Mouse (Mus musculus) hindbrain, postnatal 0 days (tissue): ENCODE results near the gene Marveld1. TPM values are rescaled to one million over a fixed set of nuclear protein-coding genes. Genes with fewer than 3 reads are reported as not detected.

Source experiments
- ATAC-seq: fragments of 200-750 bp; cut with Nextera tagmentation; 2 replicates; pipeline ENCODE4 v1.8.0; 2017; ENCODE audit warnings: mild to moderate bottlenecking, moderate TSS enrichment, moderate library complexity
- DNase-seq: peaks from one replicate; pipeline ENCODE4 v3.0.0-alpha.2; 2015; ENCODE audit warnings: low spot score
- H3K27ac ChIP-seq: fragments of 300-500 bp; sonication (generic); 2 replicates; pipeline ENCODE4 v1.5.1; 2014; ENCODE audit warnings: mild to moderate bottlenecking
- H3K27me3 ChIP-seq: fragments of 300-500 bp; sonication (generic); 2 replicates; pipeline ENCODE4 v1.6.1; 2014; ENCODE audit warnings: low read length, mixed read lengths; ENCODE audit not compliant: insufficient read depth
- H3K36me3 ChIP-seq: fragments of 300-500 bp; sonication (generic); 2 replicates; pipeline ENCODE4 v1.6.1; 2014; ENCODE audit warnings: low read length, mixed read lengths; ENCODE audit not compliant: insufficient read depth
- H3K4me1 ChIP-seq: fragments of 300-500 bp; sonication (generic); 2 replicates; pipeline ENCODE4 v1.6.1; 2014; ENCODE audit warnings: antibody characterized with exemption, low read length, mixed read lengths; ENCODE audit not compliant: insufficient read depth
- H3K4me2 ChIP-seq: fragments of 300-500 bp; sonication (generic); 2 replicates; pipeline ENCODE4 v1.6.1; 2014; ENCODE audit warnings: low read depth, mild to moderate bottlenecking, low read length, moderate library complexity, mixed read lengths
- H3K4me3 ChIP-seq: fragments of 300-500 bp; sonication (generic); 2 replicates; pipeline ENCODE4 v1.5.1; 2014; ENCODE audit warnings: low read length
- H3K9ac ChIP-seq: fragments of 300-500 bp; sonication (generic); replicated peaks from 2 replicates; pipeline ENCODE4 v1.6.1; 2014; ENCODE audit warnings: mild to moderate bottlenecking, low read length, moderate library complexity, mixed read lengths
- H3K9me3 ChIP-seq: fragments of 300-500 bp; sonication (generic); 2 replicates; pipeline ENCODE4 v1.6.1; 2016; ENCODE audit warnings: low read length, mixed read lengths
- CTCF ChIP-seq: IDR thresholded peaks from 2 replicates; pipeline ENCODE4 v1.5.1; 2016; ENCODE audit warnings: antibody characterized with exemption, control low read depth, low read depth
- WGBS: fragments of 180-500 bp; shearing (Covaris S2); extraction: QIAGEN DNeasy Blood & Tissue Kit; methylation state at CpG from one replicate; pipeline ENCODE4 v1.1.7; 2014; 5-methylcytosine and 5-hydroxymethylcytosine counted together
- polyA plus RNA-seq: library from polyadenylated mRNA; unstranded; fragments of >200 nt; fragmentation: Nextera tagmentation; extraction: Ambion mirVana; gene quantifications from 2 replicates; pipeline ENCODE4 v1.2.1, GENCODE M21; 2015
- total RNA-seq: library from RNA; depleted of rRNA; stranded (reverse); fragments of >200 nt; gene quantifications from 2 replicates; pipeline ENCODE4 v1.2.3, GENCODE M21; 2014

Gene Marveld1
- total and polyA plus RNA-seq, 2 experiments from 2014 or later = 3.2 to 14.0 TPM

- no peak overlapping the region for H3K4me3 ChIP-seq
- peaks cover 18% of the 10 kb centered on the region for H3K36me3 ChIP-seq
- TF ChIP-seq CTCF = no peak
- 73% methylated on average over 13 of the region's 13 CpGs for WGBS
- no peak overlapping the region for H3K27ac ChIP-seq
- no peak overlapping the region for H3K4me2 ChIP-seq
- no peaks in the 10 kb centered on the region for H3K9me3 ChIP-seq
- H3K27me3 ChIP-seq = no peaks in the 10 kb centered on the region
- H3K9ac ChIP-seq = no peak overlapping the region
- no peak for ATAC-seq
- H3K4me1 ChIP-seq = peaks cover 14% of the 10 kb centered on the region
- DNase-seq = peak; percentile 25
These were observed 22.5 kb upstream of the Marveld1 start for GRCm38 (mm10) chr19:42124684-42125083.

GRCm38 (mm10) chr19:42125501-42126218 lies 21.5 kb upstream of the Marveld1 start:
- no peak overlapping the region for H3K27ac ChIP-seq
- no peak overlapping the region for H3K9ac ChIP-seq
- TF ChIP-seq CTCF = no peak
- no peaks in the 10 kb centered on the region for H3K27me3 ChIP-seq
- no peak for ATAC-seq
- no peak for DNase-seq
- no peak overlapping the region for H3K4me2 ChIP-seq
- no peak overlapping the region for H3K4me3 ChIP-seq
- 75% methylated on average over 11 of the region's 11 CpGs for WGBS
- peaks cover 19% of the 10 kb centered on the region for H3K4me1 ChIP-seq
- no peaks in the 10 kb centered on the region for H3K9me3 ChIP-seq
- peaks cover 18% of the 10 kb centered on the region; the same call in 1 of the 2 replicates for H3K36me3 ChIP-seq

GRCm38 (mm10) chr19:42126219-42126605 lies 21.0 kb upstream of the Marveld1 start:
- peaks cover 13% of the 10 kb centered on the region; the same call in 1 of the 2 replicates for H3K36me3 ChIP-seq
- no peak overlapping the region for H3K9ac ChIP-seq
- no peak overlapping the region for H3K4me3 ChIP-seq
- H3K27ac ChIP-seq = no peak overlapping the region
- H3K4me2 ChIP-seq = no peak overlapping the region
- H3K9me3 ChIP-seq = no peaks in the 10 kb centered on the region
- no peak for TF ChIP-seq CTCF
- H3K27me3 ChIP-seq = no peaks in the 10 kb centered on the region
- no peak for ATAC-seq
- peaks cover 19% of the 10 kb centered on the region for H3K4me1 ChIP-seq
- DNase-seq = no peak
- 87% methylated on average over 6 of the region's 6 CpGs for WGBS

- Histone ChIP-seq H3K36me3 (0 out of 2 replicates have a peak, but pooled peaks cover 5% of the 10 kb centered on the region), H3K9ac (no peak overlapping the region), H3K4me2 (no peak overlapping the region), H3K9me3 (no peaks in the 10 kb centered on the region), H3K27ac (no peak overlapping the region), H3K4me3 (no peak overlapping the region), H3K4me1 (peaks cover 19% of the 10 kb centered on the region), H3K27me3 (no peaks in the 10 kb centered on the region)
- DNase-seq (no peak), ATAC-seq (no peak)
- no peak for TF ChIP-seq CTCF
- 93% methylated on average over 5 of the region's 5 CpGs for WGBS
These were observed 20.2 kb upstream of the Marveld1 start for GRCm38 (mm10) chr19:42127024-42127423.

GRCm38 (mm10) chr19:42128052-42128740 lies 19.0 kb upstream of the Marveld1 start:
- DNase-seq = no peak
- ATAC-seq = no peak
- no peak for TF ChIP-seq CTCF
- 7% methylated on average over 23 of the region's 23 CpGs for WGBS
- peak overlapping the region; percentile 100 for H3K4me2 ChIP-seq
- H3K27ac ChIP-seq = peak overlapping the region; percentile 28; the same call in 1 of the 2 replicates
- no peaks in the 10 kb centered on the region for H3K9me3 ChIP-seq
- H3K36me3 ChIP-seq = 0 out of 2 replicates have a peak, but pooled peaks cover 3% of the 10 kb centered on the region
- peak overlapping the region; percentile 57 for H3K4me3 ChIP-seq
- H3K4me1 ChIP-seq = peaks cover 19% of the 10 kb centered on the region
- no peaks in the 10 kb centered on the region for H3K27me3 ChIP-seq
- peak overlapping the region; percentile 64 for H3K9ac ChIP-seq

GRCm38 (mm10) chr19:42128787-42129508 lies 18.3 kb upstream of the Marveld1 start, which contains the start of gene Avpi1:
Avpi1 (minus strand) TSS chr19:42129059.
- Histone ChIP-seq H3K36me3 (no peaks in the 10 kb centered on the region), H3K9me3 (no peaks in the 10 kb centered on the region), H3K27me3 (no peaks in the 10 kb centered on the region), H3K4me1 (peaks cover 19% of the 10 kb centered on the region), H3K4me3 (peak within 1 kb of the TSS; percentile 57), H3K27ac (peak within 1 kb of the TSS; percentile 28; the same call in 1 of the 2 replicates), H3K4me2 (peak within 1 kb of the TSS; percentile 100), H3K9ac (peak within 1 kb of the TSS; percentile 64)
- ATAC-seq (peak; percentile 96), DNase-seq (peak; percentile 97)
- under 1% methylated on average over 45 of the region's 54 CpGs for WGBS
- no peak for TF ChIP-seq CTCF
